Mouse (Mus musculus) frontal cortex, postnatal 10 days (tissue): ENCODE data around the gene Gm7945.
A peak's percentile ranks its signal among the peaks of the same experiment; 100 is the strongest.
"Not testable (repeated sequence)": the region's sequence is repeated elsewhere in the genome, so short reads cannot be mapped to it uniquely, and the experiment has no call there.

ENCODE experiments used
- DNase-seq, 2 experiments: peaks; one replicate each; pipeline ENCODE4 v3.0.0; 2022; ENCODE audit warnings: low spot score in 2 of 2, mixed read lengths in 1 of 2

The Gm7945 gene

DNA sequence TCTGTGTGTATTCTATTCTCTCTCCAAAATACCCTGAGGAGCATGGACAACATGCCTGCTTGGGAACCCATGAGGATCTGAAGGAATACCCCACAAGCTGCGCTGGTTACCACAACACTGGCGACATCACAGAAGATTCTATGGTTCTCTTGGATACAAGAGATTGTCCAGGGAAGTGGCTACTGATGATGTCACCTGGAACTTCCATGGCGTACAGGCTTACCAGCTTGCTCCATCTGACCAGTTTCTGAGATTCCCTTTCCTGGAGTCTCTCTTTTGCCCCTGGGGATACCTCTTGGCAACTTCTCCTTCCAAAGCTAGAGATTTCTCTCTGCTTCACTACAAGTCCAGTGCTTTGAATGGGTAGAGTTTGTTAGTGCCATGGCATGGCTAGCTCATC lies at the start of gene Gm7945:
Gene Gm7945 (minus strand): TSS at position 101 of the 400 bp plus-strand sequence.
- DNase-seq, result not testable (repeated sequence)

DNA sequence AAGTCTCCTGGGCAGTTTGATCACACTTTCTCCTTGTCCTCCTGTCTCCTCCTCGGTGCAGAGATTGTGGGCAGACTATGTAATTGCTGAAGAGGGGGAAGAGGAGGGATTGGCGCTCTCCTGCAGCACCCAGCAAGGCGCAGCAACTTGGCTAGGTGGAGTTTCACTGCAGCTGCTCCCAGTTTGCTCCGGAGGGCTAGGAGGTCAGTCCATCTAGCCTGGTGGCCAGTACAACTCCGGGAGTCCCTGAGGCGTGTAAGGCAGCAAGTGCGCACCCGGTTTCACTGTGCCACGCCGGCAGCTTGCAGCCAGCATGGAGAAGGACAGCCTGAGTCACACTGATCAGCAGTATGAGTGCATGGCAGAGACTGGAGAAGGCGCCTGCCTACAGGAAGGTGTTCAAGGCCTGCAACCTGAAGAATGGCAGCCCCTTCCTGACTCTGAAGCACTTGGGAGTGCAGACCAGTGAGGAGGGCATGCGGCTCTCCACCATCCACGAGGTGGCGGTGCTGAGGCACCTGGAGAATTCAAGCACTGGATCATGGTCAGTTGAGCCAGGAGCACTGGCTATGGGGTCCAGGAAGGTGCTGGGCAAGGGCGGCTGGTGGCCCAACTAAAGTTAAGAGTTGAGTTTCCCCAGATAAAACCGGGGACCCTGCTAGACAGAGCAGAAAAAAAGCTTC lies 39.4 kb upstream of the Gm7945 start:
- peak in 1 of 2 experiments; percentile 9 for DNase-seq

DNA sequence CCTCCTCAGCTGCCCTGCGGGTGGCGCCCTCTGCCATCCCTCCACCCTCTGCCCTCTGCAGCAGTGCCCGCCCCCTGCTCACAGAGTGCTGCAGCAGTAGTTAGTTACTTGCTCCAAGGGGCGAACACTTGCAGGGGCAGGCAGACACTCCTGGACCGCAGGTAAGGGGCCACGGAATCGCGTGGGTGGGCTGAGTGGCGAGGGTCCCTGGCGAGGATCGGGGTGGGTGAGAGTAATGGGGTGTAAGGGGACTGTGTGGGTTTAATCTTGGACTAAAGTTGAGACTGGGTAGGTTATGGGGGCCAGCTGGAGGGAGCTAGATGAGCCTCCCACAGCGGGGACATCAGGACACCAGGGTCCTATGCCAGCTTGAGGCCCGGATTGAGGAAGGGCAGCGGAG lies 38.5 kb upstream of the Gm7945 start:
- not testable (repeated sequence) for DNase-seq

DNA sequence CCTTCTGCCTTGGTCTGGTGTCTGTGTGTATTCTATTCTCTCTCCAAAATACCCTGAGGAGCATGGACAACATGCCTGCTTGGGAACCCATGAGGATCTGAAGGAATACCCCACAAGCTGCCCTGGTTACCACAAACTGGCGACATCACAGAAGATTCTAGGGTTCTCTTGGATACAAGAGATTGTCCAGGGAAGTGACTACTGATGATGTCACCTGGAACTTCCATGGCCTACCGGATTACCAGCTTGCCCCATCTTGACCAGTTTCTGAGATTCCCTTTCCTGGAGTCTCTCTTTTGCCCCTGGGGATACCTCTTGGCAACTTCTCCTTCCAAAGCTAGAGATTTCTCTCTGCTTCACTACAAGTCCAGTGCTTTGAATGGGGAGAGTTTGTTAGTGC lies 22.0 kb upstream of the Gm7945 start, which contains the start of gene Gm6482:
Gene Gm6482 (minus strand): TSS at position 101 of the 400 bp plus-strand sequence.
- DNase-seq, result not testable (repeated sequence)

DNA sequence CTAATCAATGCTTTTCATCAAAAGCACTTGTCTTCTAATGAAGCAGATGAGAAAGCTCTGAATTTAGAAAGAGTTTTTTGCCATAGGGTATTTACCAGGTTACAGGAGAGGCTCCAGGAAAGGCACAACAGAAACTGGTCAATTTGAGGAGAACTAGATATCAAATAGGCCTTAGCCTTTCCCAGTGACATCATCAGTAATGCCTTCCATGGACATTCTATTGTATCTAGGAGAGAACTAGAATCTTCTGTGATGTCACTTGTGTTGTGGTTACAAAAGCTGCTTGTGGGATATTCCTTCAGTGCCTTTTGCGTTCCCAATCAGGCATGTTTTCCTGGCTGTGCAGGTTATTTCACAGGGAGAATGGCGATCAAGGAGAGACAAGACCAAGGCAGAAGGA lies 37.9 kb downstream of the Gm7945 start, which contains the start of gene Gm5798:
Gene Gm5798 (plus strand): TSS at position 301 of the 400 bp plus-strand sequence.
- DNase-seq, result not testable (repeated sequence)
